Mouse (Mus musculus) erythroblast, embryonic 14.5 days (primary cell): ENCODE measurements around the gene Dok3. TPM values are rescaled to one million over a fixed set of nuclear protein-coding genes. Genes with fewer than 3 reads are reported as not detected.
A peak's percentile ranks its signal among the peaks of the same experiment; 100 is the strongest.

ENCODE experiments used
- H3K27me3 ChIP-seq: 2 replicates; pipeline ENCODE4 v1.6.1; 2012; ENCODE audit warnings: inconsistent platforms; ENCODE audit not compliant: control insufficient read depth
- H3K36me3 ChIP-seq: 2 replicates; pipeline ENCODE4 v1.6.1; 2012; ENCODE audit warnings: mild to moderate bottlenecking, inconsistent platforms; ENCODE audit not compliant: control insufficient read depth
- H3K4me1 ChIP-seq: 2 replicates; pipeline ENCODE4 v1.6.1; 2012; ENCODE audit warnings: inconsistent platforms; ENCODE audit not compliant: control insufficient read depth
- H3K4me3 ChIP-seq: replicated peaks from 2 replicates; pipeline ENCODE3; 2012; ENCODE audit warnings: moderate library complexity, mild to moderate bottlenecking, inconsistent platforms
- H3K9me3 ChIP-seq: 2 replicates; pipeline ENCODE4 v1.6.1; 2012; ENCODE audit warnings: low read length, inconsistent platforms, mixed read lengths; ENCODE audit not compliant: control insufficient read depth
- GATA1 ChIP-seq: IDR thresholded peaks from 2 replicates; pipeline ENCODE4 v1.6.1; 2012; ENCODE audit warnings: low read length, inconsistent platforms, mixed read lengths
- TAL1 ChIP-seq: IDR thresholded peaks from 3 replicates; pipeline ENCODE4 v1.6.1; 2012; ENCODE audit warnings: low read length, inconsistent platforms, mixed read lengths
- polyA plus RNA-seq: library from polyadenylated mRNA; stranded (reverse); fragments of >175 nt; gene quantifications from 2 replicates; pipeline ENCODE4 v1.2.3, GENCODE M21; 2012

Gene Dok3
- polyA plus RNA-seq, 1 experiment = 0.54 TPM

GRCm38 (mm10) chr13:55544792-55545191 is 15.7 kb upstream of the Dok3 start:
- H3K27me3 ChIP-seq = no peaks in the 10 kb centered on the region
- H3K36me3 ChIP-seq = peaks cover 99% of the 10 kb centered on the region
- TF ChIP-seq TAL1 (peak; percentile 72), GATA1 (no peak)
- no peak overlapping the region for H3K4me3 ChIP-seq
- peaks cover 36% of the 10 kb centered on the region for H3K4me1 ChIP-seq
- no peaks in the 10 kb centered on the region for H3K9me3 ChIP-seq

- Histone ChIP-seq H3K9me3 (no peaks in the 10 kb centered on the region), H3K36me3 (peaks cover 99% of the 10 kb centered on the region), H3K4me1 (peaks cover 36% of the 10 kb centered on the region), H3K27me3 (no peaks in the 10 kb centered on the region), H3K4me3 (no peak overlapping the region)
- TF ChIP-seq TAL1 = no peak
- TF ChIP-seq GATA1 = no peak
These were observed 14.4 kb upstream of the Dok3 start for GRCm38 (mm10) chr13:55543447-55543846.

- TF ChIP-seq GATA1 (no peak), TAL1 (no peak)
- Histone ChIP-seq H3K9me3 (no peaks in the 10 kb centered on the region), H3K27me3 (no peaks in the 10 kb centered on the region), H3K4me3 (no peak overlapping the region), H3K4me1 (peaks cover 36% of the 10 kb centered on the region), H3K36me3 (peaks cover 99% of the 10 kb centered on the region)
These were observed 13.8 kb upstream of the Dok3 start for GRCm38 (mm10) chr13:55542891-55543290.

GRCm38 (mm10) chr13:55540933-55541332 is 11.8 kb upstream of the Dok3 start:
- no peak overlapping the region for H3K4me3 ChIP-seq
- H3K9me3 ChIP-seq = no peaks in the 10 kb centered on the region
- TF ChIP-seq TAL1 = no peak
- TF ChIP-seq GATA1 = no peak
- H3K27me3 ChIP-seq = no peaks in the 10 kb centered on the region
- H3K36me3 ChIP-seq = peaks cover 82% of the 10 kb centered on the region
- H3K4me1 ChIP-seq = peaks cover 49% of the 10 kb centered on the region

GRCm38 (mm10) chr13:55536194-55537175 is 7.4 kb upstream of the Dok3 start, which contains the start of gene Ddx41:
TSS of gene Ddx41 (minus strand) at chr13:55536658.
- Histone ChIP-seq H3K4me3 (peak within 1 kb of the TSS; percentile 80), H3K4me1 (peaks cover 42% of the 10 kb centered on the region), H3K9me3 (no peaks in the 10 kb centered on the region), H3K27me3 (no peaks in the 10 kb centered on the region), H3K36me3 (peaks cover 75% of the 10 kb centered on the region)
- peak; percentile 98 for TF ChIP-seq GATA1
- TF ChIP-seq TAL1 = no peak

GRCm38 (mm10) chr13:55535796-55536193 is 6.7 kb upstream of the Dok3 start:
- TF ChIP-seq TAL1 (no peak), GATA1 (no peak)
- H3K4me3 ChIP-seq = peak overlapping the region; percentile 80
- H3K27me3 ChIP-seq = no peaks in the 10 kb centered on the region
- no peaks in the 10 kb centered on the region for H3K9me3 ChIP-seq
- H3K4me1 ChIP-seq = peaks cover 37% of the 10 kb centered on the region
- peaks cover 75% of the 10 kb centered on the region for H3K36me3 ChIP-seq

GRCm38 (mm10) chr13:55535191-55535590 is 6.1 kb upstream of the Dok3 start:
- Histone ChIP-seq H3K4me3 (peak overlapping the region; percentile 80), H3K4me1 (peaks cover 31% of the 10 kb centered on the region), H3K36me3 (peaks cover 75% of the 10 kb centered on the region), H3K27me3 (no peaks in the 10 kb centered on the region), H3K9me3 (no peaks in the 10 kb centered on the region)
- TF ChIP-seq GATA1 (no peak), TAL1 (no peak)

GRCm38 (mm10) chr13:55527834-55528772 is 993 bp downstream of the Dok3 start:
- Histone ChIP-seq H3K27me3 (no peaks in the 10 kb centered on the region), H3K9me3 (no peaks in the 10 kb centered on the region), H3K4me3 (no peak overlapping the region), H3K36me3 (peaks cover 39% of the 10 kb centered on the region), H3K4me1 (peaks cover 29% of the 10 kb centered on the region)
- TF ChIP-seq GATA1 (no peak), TAL1 (no peak)

- peaks cover 31% of the 10 kb centered on the region for H3K36me3 ChIP-seq
- H3K4me3 ChIP-seq = no peak overlapping the region
- TF ChIP-seq GATA1 (no peak), TAL1 (no peak)
- peaks cover 29% of the 10 kb centered on the region for H3K4me1 ChIP-seq
- H3K9me3 ChIP-seq = no peaks in the 10 kb centered on the region
- no peaks in the 10 kb centered on the region for H3K27me3 ChIP-seq
These were observed 1.9 kb downstream of the Dok3 start for GRCm38 (mm10) chr13:55527212-55527611.
